Mouse (Mus musculus) midbrain, embryonic 10.5 days (tissue): ENCODE measurements around the gene Camta1. TPM values are rescaled to one million over a fixed set of nuclear protein-coding genes. Genes with fewer than 3 reads are reported as not detected.
A peak's percentile ranks its signal among the peaks of the same experiment; 100 is the strongest.

Experiments
- DNase-seq: peaks from one replicate; pipeline ENCODE4 v3.0.0-alpha.2; 2017; ENCODE audit warnings: low spot score
- H3K27ac ChIP-seq: fragments of 300-500 bp; sonication (generic); replicated peaks from 2 replicates; pipeline ENCODE4 v1.5.1; 2016; ENCODE audit warnings: mild to moderate bottlenecking
- H3K27me3 ChIP-seq: fragments of 300-500 bp; sonication (generic); 2 replicates; pipeline ENCODE4 v1.6.1; 2016; ENCODE audit warnings: low read depth, mild to moderate bottlenecking; ENCODE audit not compliant: poor library complexity, severe bottlenecking
- H3K36me3 ChIP-seq: fragments of 300-500 bp; sonication (generic); 2 replicates; pipeline ENCODE4 v1.6.1; 2016; ENCODE audit warnings: mild to moderate bottlenecking, moderate library complexity
- H3K4me1 ChIP-seq: fragments of 300-500 bp; sonication (generic); 2 replicates; pipeline ENCODE4 v1.6.1; 2016
- H3K4me3 ChIP-seq: fragments of 300-500 bp; sonication (generic); 2 replicates; pipeline ENCODE4 v1.5.1; 2016; ENCODE audit warnings: mild to moderate bottlenecking, moderate library complexity
- H3K9me3 ChIP-seq: fragments of 300-500 bp; sonication (generic); replicated peaks from 2 replicates; pipeline ENCODE4 v1.6.1; 2016; ENCODE audit warnings: mild to moderate bottlenecking
- WGBS: fragments of 180-500 bp; shearing (Covaris S2); methylation state at CpG from one replicate; pipeline ENCODE4 v1.1.7; 2016; 5-methylcytosine and 5-hydroxymethylcytosine counted together
- polyA plus RNA-seq: library from polyadenylated mRNA; unstranded; fragments of >200 nt; fragmentation: Nextera tagmentation; extraction: Ambion mirVana; gene quantifications from 2 replicates; pipeline ENCODE4 v1.2.1, GENCODE M21; 2016

Camta1 gene
- polyA plus RNA-seq, 1 experiment from 2014 or later = 137 TPM

GRCm38 (mm10) chr4:150964635-150965554, 896.8 kb downstream of the Camta1 start:
- Histone ChIP-seq H3K27ac (no peak overlapping the region), H3K36me3 (no peaks in the 10 kb centered on the region), H3K4me3 (peak overlapping the region; percentile 31), H3K4me1 (peaks cover 4% of the 10 kb centered on the region; the same call in 1 of the 2 replicates), H3K9me3 (no peaks in the 10 kb centered on the region), H3K27me3 (no peaks in the 10 kb centered on the region)
- DNase-seq = peak; percentile 75
- 19% methylated on average over 25 of the region's 25 CpGs for WGBS

- WGBS = 74% methylated on average over 2 of the region's 2 CpGs
- Histone ChIP-seq H3K4me1 (peaks cover 4% of the 10 kb centered on the region; the same call in 1 of the 2 replicates), H3K9me3 (no peaks in the 10 kb centered on the region)
Measured at GRCm38 (mm10) chr4:150963711-150964110, 898.0 kb downstream of the Camta1 start.

GRCm38 (mm10) chr4:150962231-150962630, 899.4 kb downstream of the Camta1 start:
- no peak overlapping the region for H3K4me3 ChIP-seq
- no peak for DNase-seq
- H3K27me3 ChIP-seq = no peaks in the 10 kb centered on the region
- H3K4me1 ChIP-seq = peaks cover 4% of the 10 kb centered on the region; the same call in 1 of the 2 replicates
- no peaks in the 10 kb centered on the region for H3K9me3 ChIP-seq
- H3K36me3 ChIP-seq = no peaks in the 10 kb centered on the region
- H3K27ac ChIP-seq = no peak overlapping the region
- 77% methylated on average over 6 of the region's 6 CpGs for WGBS

More at GRCm38 (mm10) chr4:150963711-150964110, 898.0 kb downstream of the Camta1 start:
- no peak overlapping the region for H3K4me3 ChIP-seq
- no peak overlapping the region for H3K27ac ChIP-seq
- no peak for DNase-seq
- H3K27me3 ChIP-seq = no peaks in the 10 kb centered on the region
- no peaks in the 10 kb centered on the region for H3K36me3 ChIP-seq

GRCm38 (mm10) chr4:150958536-150958935, 903.1 kb downstream of the Camta1 start:
- no peaks in the 10 kb centered on the region for H3K36me3 ChIP-seq
- no peaks in the 10 kb centered on the region for H3K9me3 ChIP-seq
- no peak for DNase-seq
- peaks cover 4% of the 10 kb centered on the region; the same call in 1 of the 2 replicates for H3K4me1 ChIP-seq
- 81% methylated on average over 7 of the region's 7 CpGs for WGBS
- no peak overlapping the region for H3K27ac ChIP-seq
- H3K27me3 ChIP-seq = no peaks in the 10 kb centered on the region
- H3K4me3 ChIP-seq = no peak overlapping the region

- DNase-seq = no peak
- WGBS = 74% methylated on average over 1 of the region's 1 CpGs
- Histone ChIP-seq H3K27me3 (no peaks in the 10 kb centered on the region), H3K4me3 (no peak overlapping the region), H3K4me1 (peaks cover 4% of the 10 kb centered on the region; the same call in 1 of the 2 replicates), H3K9me3 (no peaks in the 10 kb centered on the region), H3K27ac (no peak overlapping the region), H3K36me3 (no peaks in the 10 kb centered on the region)
Measured at GRCm38 (mm10) chr4:150957106-150957458, 904.6 kb downstream of the Camta1 start.

- Histone ChIP-seq H3K27ac (no peak overlapping the region), H3K4me1 (peaks cover 4% of the 10 kb centered on the region; the same call in 1 of the 2 replicates), H3K27me3 (no peaks in the 10 kb centered on the region), H3K9me3 (no peaks in the 10 kb centered on the region), H3K36me3 (no peaks in the 10 kb centered on the region), H3K4me3 (no peak overlapping the region)
- WGBS = 88% methylated on average over 13 of the region's 13 CpGs
- DNase-seq = no peak
Measured at GRCm38 (mm10) chr4:150956369-150957105, 905.1 kb downstream of the Camta1 start.

GRCm38 (mm10) chr4:150950972-150951371, 910.7 kb downstream of the Camta1 start:
- Histone ChIP-seq H3K36me3 (no peaks in the 10 kb centered on the region), H3K9me3 (no peaks in the 10 kb centered on the region), H3K27ac (no peak overlapping the region), H3K4me1 (0 out of 2 replicates have a peak, but pooled peaks cover 5% of the 10 kb centered on the region), H3K4me3 (no peak overlapping the region), H3K27me3 (no peaks in the 10 kb centered on the region; the same call in 1 of the 2 replicates)
- 88% methylated on average over 10 of the region's 10 CpGs for WGBS
- no peak for DNase-seq

- DNase-seq = no peak
- no peak overlapping the region for H3K27ac ChIP-seq
- no peaks in the 10 kb centered on the region; the same call in 1 of the 2 replicates for H3K27me3 ChIP-seq
- no peaks in the 10 kb centered on the region for H3K36me3 ChIP-seq
- 0 out of 2 replicates have a peak, but pooled peaks cover 5% of the 10 kb centered on the region for H3K4me1 ChIP-seq
- no peaks in the 10 kb centered on the region for H3K9me3 ChIP-seq
- 91% methylated on average over 7 of the region's 7 CpGs for WGBS
- no peak overlapping the region for H3K4me3 ChIP-seq
Measured at GRCm38 (mm10) chr4:150944707-150945106, 917.0 kb downstream of the Camta1 start.

- H3K27ac ChIP-seq = no peak overlapping the region
- H3K9me3 ChIP-seq = no peaks in the 10 kb centered on the region
- H3K27me3 ChIP-seq = no peaks in the 10 kb centered on the region
- H3K4me1 ChIP-seq = no peaks in the 10 kb centered on the region
- H3K4me3 ChIP-seq = no peak overlapping the region
- 65% methylated on average over 13 of the region's 13 CpGs for WGBS
- no peak for DNase-seq
- no peaks in the 10 kb centered on the region for H3K36me3 ChIP-seq
Measured at GRCm38 (mm10) chr4:150939991-150940651, 921.6 kb downstream of the Camta1 start.

GRCm38 (mm10) chr4:150938063-150938452, 923.6 kb downstream of the Camta1 start:
- Histone ChIP-seq H3K27me3 (no peaks in the 10 kb centered on the region), H3K4me1 (no peaks in the 10 kb centered on the region), H3K4me3 (no peak overlapping the region), H3K36me3 (no peaks in the 10 kb centered on the region), H3K9me3 (no peaks in the 10 kb centered on the region), H3K27ac (no peak overlapping the region)
- DNase-seq = no peak
- 62% methylated on average over 14 of the region's 14 CpGs for WGBS

- Histone ChIP-seq H3K4me1 (no peaks in the 10 kb centered on the region), H3K9me3 (no peaks in the 10 kb centered on the region), H3K27ac (no peak overlapping the region), H3K4me3 (no peak overlapping the region), H3K36me3 (no peaks in the 10 kb centered on the region), H3K27me3 (no peaks in the 10 kb centered on the region)
- WGBS = 79% methylated on average over 16 of the region's 16 CpGs
- DNase-seq = no peak
Measured at GRCm38 (mm10) chr4:150937293-150938062, 924.2 kb downstream of the Camta1 start.

- no peaks in the 10 kb centered on the region for H3K36me3 ChIP-seq
- H3K4me1 ChIP-seq = no peaks in the 10 kb centered on the region
- H3K4me3 ChIP-seq = no peak overlapping the region
- H3K27ac ChIP-seq = no peak overlapping the region
- 70% methylated on average over 1 of the region's 1 CpGs for WGBS
- no peaks in the 10 kb centered on the region for H3K9me3 ChIP-seq
- H3K27me3 ChIP-seq = no peaks in the 10 kb centered on the region
- DNase-seq = no peak
Measured at GRCm38 (mm10) chr4:150933503-150933902, 928.2 kb downstream of the Camta1 start.
